Mouse (Mus musculus): ENCODE data around the gene Man1c1. TPM values are rescaled to one million over a fixed set of nuclear protein-coding genes. Genes with fewer than 3 reads are reported as not detected.
A peak's percentile ranks its signal among the peaks of the same experiment; 100 is the strongest.

Gene Man1c1
- total RNA-seq, 2 experiments from 2014 or later, result 12.2 to 13.7 TPM

GRCm38 (mm10) chr4:134559154-134559553 is 144.9 kb downstream of the Man1c1 start:
- intact Hi-C loops (cut with DNase I), result loop anchor here (5.0 kb wide), 1 partner anchor 143 kb away; the partner anchor contains the start of gene Man1c1
- DNase-seq, result no peak

GRCm38 (mm10) chr4:134558570-134559113 is 145.4 kb downstream of the Man1c1 start:
- DNase-seq, result no peak
- intact Hi-C loops (cut with DNase I), result loop anchor here (5.0 kb wide), 1 partner anchor 144 kb away; the partner anchor contains the start of gene Man1c1

GRCm38 (mm10) chr4:134557626-134558249 is 146.4 kb downstream of the Man1c1 start:
- intact Hi-C loops (cut with DNase I), result loop anchor here (5.0 kb wide), 1 partner anchor 145 kb away; the partner anchor contains the start of gene Man1c1
- DNase-seq, result peak; percentile 41

GRCm38 (mm10) chr4:134555956-134556580 is 148.0 kb downstream of the Man1c1 start:
- DNase-seq, result peak; percentile 78
- intact Hi-C loops (cut with DNase I), result loop anchor here (5.0 kb wide), 1 partner anchor 146 kb away; the partner anchor contains the start of gene Man1c1

GRCm38 (mm10) chr4:134553631-134554030 is 150.5 kb downstream of the Man1c1 start:
- DNase-seq, result no peak
- intact Hi-C loops (cut with DNase I), result no loop called here

- peak; percentile 74 for DNase-seq
- intact Hi-C loops (cut with DNase I), result no loop called here
Observed at GRCm38 (mm10) chr4:134551494-134552316, 152.4 kb downstream of the Man1c1 start, which contains the start of gene Selenon. TSS of gene Selenon (minus strand) at chr4:134552166.

GRCm38 (mm10) chr4:134549899-134550298 is 154.2 kb downstream of the Man1c1 start:
- intact Hi-C loops (cut with DNase I), result loop anchor here (5.0 kb wide), 1 partner anchor 162 kb away; no protein-coding TSS in a partner anchor
- DNase-seq, result no peak

GRCm38 (mm10) chr4:134548169-134548938 is 155.7 kb downstream of the Man1c1 start:
- DNase-seq, result no peak
- intact Hi-C loops (cut with DNase I), result loop anchor here (5.0 kb wide), 1 partner anchor 164 kb away; no protein-coding TSS in a partner anchor

- intact Hi-C loops (cut with DNase I), result loop anchor here (5.0 kb wide), 1 partner anchor 165 kb away; no protein-coding TSS in a partner anchor
- no peak for DNase-seq
Observed at GRCm38 (mm10) chr4:134546814-134547705, 157.0 kb downstream of the Man1c1 start.

- DNase-seq, result peak; percentile 93
- intact Hi-C loops (cut with DNase I), result no loop called here
Observed at GRCm38 (mm10) chr4:134543261-134543660, 160.8 kb downstream of the Man1c1 start.

GRCm38 (mm10) chr4:134542726-134543125 is 161.4 kb downstream of the Man1c1 start:
- intact Hi-C loops (cut with DNase I), result no loop called here
- no peak for DNase-seq

GRCm38 (mm10) chr4:134538997-134539580 is 165.0 kb downstream of the Man1c1 start:
- intact Hi-C loops (cut with DNase I), result loop anchor here (5.0 kb wide), 1 partner anchor 253 kb away; no protein-coding TSS in a partner anchor
- peak; percentile 50 for DNase-seq

- no peak for DNase-seq
Observed at GRCm38 (mm10) chr4:134535787-134536151, 168.3 kb downstream of the Man1c1 start.

GRCm38 (mm10) chr4:134534932-134535786 is 168.9 kb downstream of the Man1c1 start, which contains the start of gene Mtfr1l:
TSS of gene Mtfr1l (minus strand) at chr4:134535387.
- DNase-seq, result peak; percentile 98
- intact Hi-C loops (cut with DNase I), result loop anchor here (5.0 kb wide), 1 partner anchor 257 kb away; no protein-coding TSS in a partner anchor

More at GRCm38 (mm10) chr4:134535787-134536151, 168.3 kb downstream of the Man1c1 start:
- intact Hi-C loops (cut with DNase I), result loop anchor here (5.0 kb wide), 1 partner anchor 257 kb away; no protein-coding TSS in a partner anchor

GRCm38 (mm10) chr4:134534124-134534886 is 169.8 kb downstream of the Man1c1 start:
- intact Hi-C loops (cut with DNase I), result no loop called here
- peak; percentile 56 for DNase-seq

GRCm38 (mm10) chr4:134533421-134533820 is 170.7 kb downstream of the Man1c1 start:
- intact Hi-C loops (cut with DNase I), result no loop called here

More at GRCm38 (mm10) chr4:134533421-134533820, 170.7 kb downstream of the Man1c1 start:
- no peak for DNase-seq
